ENCODE assay signal across 15 mouse cellular contexts in genomic region chr2:29771611-29772461, GRCm38 (mm10). TPM values are rescaled to one million over a fixed set of nuclear protein-coding genes. Genes with fewer than 3 reads are reported as not detected.
DNase-seq lines count a peak whose midpoint lies in the region; ATAC-seq lines count a peak whose summit lies in the region.
"Had no signal": no experiment of that assay in that cellular context is flagged by ENCODE, and none has a peak within 500 bp of the region (broad histone marks: within the 10 kb centered on the region; RNA-seq: fewer than 3 reads in every experiment).

No protein-coding gene starts in this region.

- H3K27ac ChIP-seq in brown adipose tissue, adult 24 weeks (replicated peaks; ENCODE audit: low read depth, low read length) = peak overlapping the region; percentile 42
- peak overlapping the region; percentile 79 for H3K27ac ChIP-seq in macrophage
- H3K27ac ChIP-seq in midbrain, embryonic 11.5 days (ENCODE audit: low read depth, low read length) = no peak overlapping the region
- H3K27ac ChIP-seq: limb, embryonic 15.5 days had no signal

- peaks cover 6% of the 10 kb centered on the region for H3K4me1 ChIP-seq in brown adipose tissue, adult 24 weeks (ENCODE audit: control insufficient read depth, insufficient read depth, insufficient read length, low read length)
- H3K4me1 ChIP-seq in midbrain, embryonic 11.5 days (ENCODE audit: control insufficient read depth, insufficient read depth, low read length) = no peaks in the 10 kb centered on the region

- no peak overlapping the region for H3K4me2 ChIP-seq in midbrain, embryonic 11.5 days
- H3K4me2 ChIP-seq: limb, embryonic 15.5 days had no signal

- H3K9ac ChIP-seq in midbrain, embryonic 11.5 days (ENCODE audit: low read length) = no peak overlapping the region
- H3K9ac ChIP-seq: limb, embryonic 15.5 days had no signal

- H3K36me3 ChIP-seq in macrophage (ENCODE audit: inconsistent target) = peaks cover under 1% of the 10 kb centered on the region; the same call in 1 of the 2 replicates
- no peaks in the 10 kb centered on the region; the same call in 1 of the 2 replicates for H3K36me3 ChIP-seq in midbrain, embryonic 11.5 days (ENCODE audit: control insufficient read depth, insufficient read depth, low read length)

- whole genome bisulfite sequencing in macrophage (ENCODE audit: missing documents) = 39% methylated on average over 8 of the region's 8 CpGs
- WGBS in midbrain, embryonic 11.5 days = 89% methylated on average over 8 of the region's 8 CpGs

- no peaks in the 10 kb centered on the region for H3K9me3 ChIP-seq in midbrain, embryonic 11.5 days (ENCODE audit: control insufficient read depth, low read length)
- H3K9me3 ChIP-seq: limb, embryonic 15.5 days had no signal

- H3K79me2 ChIP-seq in macrophage (ENCODE audit: inconsistent target) = no peaks in the 10 kb centered on the region

- no peaks in the 10 kb centered on the region for H3K27me3 ChIP-seq in midbrain, embryonic 11.5 days (ENCODE audit: control insufficient read depth, insufficient read depth, low read length)
- H3K27me3 ChIP-seq: limb, embryonic 15.5 days had no signal

- DNase-seq in 3T3-L1 (ENCODE audit: low read depth, low spot score) = peak; percentile 72
- peak; percentile 46 for DNase-seq in Muller cell, postnatal 12 days (ENCODE audit: inconsistent ontology term)
- no peak for DNase-seq in cerebellum, adult 9-11 months
- no peak for DNase-seq in ovary, postnatal 10 days (ENCODE audit: low spot score)
- DNase-seq in midbrain, embryonic 11.5 days (ENCODE audit: low spot score, missing footprints) = no peak
- no peak for DNase-seq in thymus, postnatal 25 days
- DNase-seq: gastrocnemius, postnatal 10 days; heart, postnatal 36 days; kidney, adult 9 months had no signal

- no peak overlapping the region for H3K4me3 ChIP-seq in brown adipose tissue, adult 24 weeks (ENCODE audit: insufficient read depth, low read depth, low read length)
- no peak overlapping the region for H3K4me3 ChIP-seq in macrophage (ENCODE audit: inconsistent target)
- H3K4me3 ChIP-seq in midbrain, embryonic 11.5 days (ENCODE audit: low read depth, low read length) = no peak overlapping the region
- H3K4me3 ChIP-seq: limb, embryonic 15.5 days had no signal

- no peak for ATAC-seq in midbrain, embryonic 11.5 days (ENCODE audit: low FRiP score)

RNA-seq across cellular contexts. Expression of gene Gm13547, which starts 12.7 kb away (rescaled TPM):
- not detected in 2 replicates for polyA plus RNA-seq in brown adipose tissue, adult 24 weeks (2012; ENCODE audit: insufficient read depth, insufficient read length, missing spikeins)
- not detected for total RNA-seq in macrophage (2018; cell fraction: chromatin; rRNA removed)
- not detected for total RNA-seq in macrophage (2018; cell fraction: cytosol; rRNA removed)
- not detected for total RNA-seq in macrophage (2018; cell fraction: nucleus; rRNA removed)
- not detected in 3 replicates for polyA plus RNA-seq in macrophage (2018)
- polyA plus RNA-seq in midbrain, embryonic 11.5 days (2014; fragmentation: Nextera tagmentation; extraction: Ambion mirVana) = not detected in 2 replicates
- total RNA-seq: ES-E14; gastrocnemius, postnatal 10 days; heart, postnatal 36 days; layer of hippocampus, postnatal 10 days had no signal
- polyA plus RNA-seq: brain, embryonic 14.5 days had no signal

RNA-seq across cellular contexts. Expression of gene Coq4, which starts 15.5 kb away (rescaled TPM):
- 19.0 and 24.0 TPM in 2 replicates for polyA plus RNA-seq in brown adipose tissue, adult 24 weeks (2012; ENCODE audit: insufficient read depth, insufficient read length, missing spikeins)
- 10 to 100 TPM in 11 of 26 experiments, 1 to 10 TPM in 15; 1.3 to 26.3 (median 5.9) TPM for total RNA-seq in macrophage (2018; cell fraction: chromatin; rRNA removed)
- 1 to 10 TPM; 3.2 to 6.0 (median 4.2) TPM for total RNA-seq in macrophage (2018; cell fraction: cytosol; rRNA removed)
- 10 to 100 TPM in 3 of 26 experiments, 1 to 10 TPM in 23; 1.6 to 18.9 (median 4.7) TPM for total RNA-seq in macrophage (2018; cell fraction: nucleus; rRNA removed)
- 2.9 to 7.5 TPM (median 5.4 TPM) in 3 replicates for polyA plus RNA-seq in macrophage (2018)
- polyA plus RNA-seq in midbrain, embryonic 11.5 days (2014; fragmentation: Nextera tagmentation; extraction: Ambion mirVana) = 32.1 and 35.3 TPM in 2 replicates

RNA-seq across cellular contexts. Expression of gene Trub2, which starts 16.5 kb away (rescaled TPM):
- polyA plus RNA-seq in brown adipose tissue, adult 24 weeks (2012; ENCODE audit: insufficient read depth, insufficient read length, missing spikeins) = 11.3 and 18.0 TPM in 2 replicates
- total RNA-seq in macrophage (2018; cell fraction: chromatin; rRNA removed) = 100 to 1,000 TPM in 7 of 26 experiments, 10 to 100 TPM in 19; 27.3 to 139 (median 73.3) TPM
- 10 to 100 TPM in 17 of 26 experiments, 1 to 10 TPM in 9; 5.3 to 17.3 (median 12.3) TPM for total RNA-seq in macrophage (2018; cell fraction: cytosol; rRNA removed)
- 100 to 1,000 TPM in 2 of 26 experiments, 10 to 100 TPM in 24; 13.1 to 107 (median 39.2) TPM for total RNA-seq in macrophage (2018; cell fraction: nucleus; rRNA removed)
- 13.8 to 16.1 TPM (median 15.3 TPM) in 3 replicates for polyA plus RNA-seq in macrophage (2018)
- polyA plus RNA-seq in midbrain, embryonic 11.5 days (2014; fragmentation: Nextera tagmentation; extraction: Ambion mirVana) = 25.9 and 29.1 TPM in 2 replicates

RNA-seq across cellular contexts. Expression of gene Gm13420, which starts 20.4 kb away (rescaled TPM):
- not detected in 2 replicates for polyA plus RNA-seq in brown adipose tissue, adult 24 weeks (2012; ENCODE audit: insufficient read depth, insufficient read length, missing spikeins)
- total RNA-seq in macrophage (2018; cell fraction: chromatin; rRNA removed) = not detected
- total RNA-seq in macrophage (2018; cell fraction: cytosol; rRNA removed) = not detected
- not detected for total RNA-seq in macrophage (2018; cell fraction: nucleus; rRNA removed)
- not detected in 3 replicates for polyA plus RNA-seq in macrophage (2018)
- polyA plus RNA-seq in midbrain, embryonic 11.5 days (2014; fragmentation: Nextera tagmentation; extraction: Ambion mirVana) = not detected in 2 replicates
- total RNA-seq: gastrocnemius, postnatal 10 days; heart, postnatal 36 days had no signal
- polyA plus RNA-seq: limb, embryonic 15.5 days had no signal

RNA-seq across cellular contexts. Expression of gene Slc27a4, which starts 30.6 kb away (rescaled TPM):
- 8.0 and 8.5 TPM in 2 replicates for polyA plus RNA-seq in brown adipose tissue, adult 24 weeks (2012; ENCODE audit: insufficient read depth, insufficient read length, missing spikeins)
- total RNA-seq in macrophage (2018; cell fraction: chromatin; rRNA removed) = 10 to 100 TPM in 7 of 26 experiments, 1 to 10 TPM in 19; 1.3 to 15.6 (median 6.1) TPM
- total RNA-seq in macrophage (2018; cell fraction: cytosol; rRNA removed) = 10 to 100 TPM in 25 of 26 experiments, 1 to 10 TPM in 1; 8.2 to 21.1 (median 13.8) TPM
- total RNA-seq in macrophage (2018; cell fraction: nucleus; rRNA removed) = 10 to 100 TPM in 24 of 26 experiments, 1 to 10 TPM in 2; 9.0 to 23.1 (median 14.2) TPM
- polyA plus RNA-seq in macrophage (2018) = 11.2 to 17.7 TPM (median 17.3 TPM) in 3 replicates
- 15.2 and 15.9 TPM in 2 replicates for polyA plus RNA-seq in midbrain, embryonic 11.5 days (2014; fragmentation: Nextera tagmentation; extraction: Ambion mirVana)

Comparison
In these comparisons a context has a peak if more than half of its experiments do, and no peak if none do; other contexts are left out.
1. DNase-seq: peak in 3T3-L1 (single experiment) and Muller cell, postnatal 12 days (single experiment); none in cerebellum, adult 9-11 months (single experiment), ovary, postnatal 10 days (single experiment), midbrain, embryonic 11.5 days (single experiment) and thymus, postnatal 25 days (single experiment).